Mouse (Mus musculus) limb, embryonic 12.5 days (tissue): Measurements from ENCODE around the gene Snrnp35. TPM values are rescaled to one million over a fixed set of nuclear protein-coding genes. Genes with fewer than 3 reads are reported as not detected.

Experiments
- ATAC-seq: fragments of 200-750 bp; cut with Nextera tagmentation; 2 replicates; pipeline ENCODE4 v1.8.0; 2017; ENCODE audit warnings: low read depth, moderate TSS enrichment; ENCODE audit not compliant: insufficient number of reproducible peaks, insufficient read depth, low FRiP score, low TSS enrichment
- H3K27ac ChIP-seq: fragments of 300-500 bp; sonication (generic); 2 replicates; pipeline ENCODE4 v1.5.1; 2016; ENCODE audit warnings: mild to moderate bottlenecking, moderate library complexity
- H3K27me3 ChIP-seq: fragments of 300-500 bp; sonication (generic); 2 replicates; pipeline ENCODE4 v1.6.1; 2016; ENCODE audit warnings: mild to moderate bottlenecking, moderate library complexity
- H3K36me3 ChIP-seq: fragments of 300-500 bp; sonication (generic); 2 replicates; pipeline ENCODE4 v1.6.1; 2016; ENCODE audit warnings: mild to moderate bottlenecking, moderate library complexity
- H3K4me1 ChIP-seq: fragments of 300-500 bp; sonication (generic); replicated peaks from 2 replicates; pipeline ENCODE4 v1.6.1; 2016
- H3K4me2 ChIP-seq: fragments of 300-500 bp; sonication (generic); 2 replicates; pipeline ENCODE4 v1.6.1; 2016; ENCODE audit warnings: mild to moderate bottlenecking, moderate library complexity
- H3K4me3 ChIP-seq: fragments of 300-500 bp; sonication (generic); replicated peaks from 2 replicates; pipeline ENCODE4 v1.5.1; 2016; ENCODE audit warnings: mild to moderate bottlenecking
- H3K9ac ChIP-seq: fragments of 300-500 bp; sonication (generic); replicated peaks from 2 replicates; pipeline ENCODE4 v1.6.1; 2016; ENCODE audit warnings: mild to moderate bottlenecking, moderate library complexity
- H3K9me3 ChIP-seq: fragments of 300-500 bp; sonication (generic); 2 replicates; pipeline ENCODE4 v1.6.1; 2016; ENCODE audit warnings: mild to moderate bottlenecking, moderate library complexity
- WGBS: fragments of 180-500 bp; shearing (Covaris S2); methylation state at CpG from one replicate; pipeline ENCODE4 v1.1.7; 2016; 5-methylcytosine and 5-hydroxymethylcytosine counted together
- polyA plus RNA-seq: library from polyadenylated mRNA; unstranded; fragments of >200 nt; fragmentation: Nextera tagmentation; extraction: Ambion mirVana; gene quantifications from 2 replicates; pipeline ENCODE4 v1.2.1, GENCODE M21; 2016

The Snrnp35 gene
- 27.0 and 30.5 TPM in 2 replicates for polyA plus RNA-seq

DNA sequence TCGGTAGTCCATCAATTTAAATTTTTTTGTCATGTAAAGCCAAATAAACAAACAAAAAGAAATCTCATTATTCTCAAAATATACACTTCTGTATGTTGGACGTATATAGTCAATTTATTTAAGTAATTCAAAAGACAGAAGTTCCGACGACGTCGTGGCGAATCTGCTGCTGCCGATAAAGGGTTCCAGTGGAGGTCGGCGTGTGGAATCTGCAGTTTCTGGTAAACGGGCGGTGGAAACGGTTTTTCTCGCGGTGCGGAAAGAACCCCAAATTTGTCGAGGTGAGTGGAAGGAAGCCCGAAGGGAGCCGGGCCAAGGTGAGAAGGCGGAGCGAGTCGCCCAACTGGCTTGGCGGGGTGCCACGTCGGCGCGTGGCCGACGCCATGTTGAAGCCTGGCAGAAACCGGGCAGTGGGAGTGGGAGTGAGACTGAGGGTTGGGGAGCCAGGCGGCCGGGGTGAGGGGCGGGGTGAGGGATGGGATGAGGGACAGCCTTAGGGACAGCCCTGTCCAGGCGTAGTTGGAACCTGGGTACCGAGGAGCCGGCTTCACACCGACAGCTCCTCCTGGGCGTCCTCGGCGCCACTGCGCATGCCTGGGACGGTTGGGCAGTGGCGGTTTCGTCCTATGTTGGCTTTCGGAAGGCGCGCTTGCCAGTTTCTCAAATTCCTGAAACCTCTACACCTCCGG lies at the start of gene Snrnp35:
Gene Snrnp35, plus strand, starts transcription at position 169 of the 689 bp plus-strand sequence.
- under 1% methylated on average over 48 of the region's 48 CpGs for WGBS
- peak; percentile 89 for ATAC-seq
- peaks cover 15% of the 10 kb centered on the region for H3K4me1 ChIP-seq
- H3K27me3 ChIP-seq, result no peaks in the 10 kb centered on the region
- H3K4me3 ChIP-seq, result peak within 1 kb of the TSS; percentile 59
- peak within 1 kb of the TSS; percentile 78 for H3K4me2 ChIP-seq
- H3K9ac ChIP-seq, result peak within 1 kb of the TSS; percentile 84
- no peaks in the 10 kb centered on the region for H3K9me3 ChIP-seq
- H3K36me3 ChIP-seq, result peaks cover 6% of the 10 kb centered on the region; the same call in 1 of the 2 replicates
- peak within 1 kb of the TSS; percentile 99 for H3K27ac ChIP-seq

DNA sequence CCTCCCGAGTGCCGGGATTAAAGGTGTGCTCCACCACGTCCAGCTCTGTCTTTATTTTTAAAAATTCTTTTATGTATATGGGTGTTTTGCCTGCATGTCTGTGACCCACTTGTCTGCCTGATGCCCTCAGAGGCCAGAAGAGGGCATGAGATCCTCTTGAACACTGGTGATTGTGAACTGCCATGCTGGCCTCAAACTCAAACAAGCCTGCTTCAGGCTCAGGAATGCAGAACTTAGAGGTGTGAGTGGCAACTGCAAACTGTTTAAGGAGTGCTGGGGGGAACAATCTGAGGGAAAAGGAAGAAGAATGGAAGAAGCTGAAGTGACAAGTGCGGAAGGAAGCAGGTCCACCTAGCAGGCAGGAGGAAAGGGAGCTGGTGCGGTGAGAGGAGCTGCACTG lies 44.7 kb upstream of the Snrnp35 start:
- no peak overlapping the region for H3K4me3 ChIP-seq
- no peak overlapping the region for H3K9ac ChIP-seq
- no peak overlapping the region for H3K27ac ChIP-seq

GRCm38 (mm10) chr5:124438746-124439145 lies 44.2 kb upstream of the Snrnp35 start:
- no peak overlapping the region for H3K9ac ChIP-seq
- H3K27me3 ChIP-seq, result no peaks in the 10 kb centered on the region
- WGBS, result 65% methylated on average over 5 of the region's 5 CpGs
- ATAC-seq, result no peak
- 0 out of 2 replicates have a peak overlapping the region, but pooled peaks have one; percentile 36 for H3K27ac ChIP-seq
- H3K4me3 ChIP-seq, result peak overlapping the region; percentile 79; the same call in 1 of the 2 replicates
- no peaks in the 10 kb centered on the region for H3K36me3 ChIP-seq
- no peaks in the 10 kb centered on the region for H3K9me3 ChIP-seq
- peak overlapping the region; percentile 97 for H3K4me2 ChIP-seq
- H3K4me1 ChIP-seq, result peaks cover 14% of the 10 kb centered on the region

More for the DNA sequence above, 44.7 kb upstream of the Snrnp35 start:
- no peak for ATAC-seq
- no peak overlapping the region for H3K4me2 ChIP-seq
- no peaks in the 10 kb centered on the region for H3K27me3 ChIP-seq
- WGBS, result 93% methylated on average over 5 of the region's 5 CpGs
- H3K36me3 ChIP-seq, result no peaks in the 10 kb centered on the region
- no peaks in the 10 kb centered on the region for H3K9me3 ChIP-seq
- H3K4me1 ChIP-seq, result peaks cover 14% of the 10 kb centered on the region

DNA sequence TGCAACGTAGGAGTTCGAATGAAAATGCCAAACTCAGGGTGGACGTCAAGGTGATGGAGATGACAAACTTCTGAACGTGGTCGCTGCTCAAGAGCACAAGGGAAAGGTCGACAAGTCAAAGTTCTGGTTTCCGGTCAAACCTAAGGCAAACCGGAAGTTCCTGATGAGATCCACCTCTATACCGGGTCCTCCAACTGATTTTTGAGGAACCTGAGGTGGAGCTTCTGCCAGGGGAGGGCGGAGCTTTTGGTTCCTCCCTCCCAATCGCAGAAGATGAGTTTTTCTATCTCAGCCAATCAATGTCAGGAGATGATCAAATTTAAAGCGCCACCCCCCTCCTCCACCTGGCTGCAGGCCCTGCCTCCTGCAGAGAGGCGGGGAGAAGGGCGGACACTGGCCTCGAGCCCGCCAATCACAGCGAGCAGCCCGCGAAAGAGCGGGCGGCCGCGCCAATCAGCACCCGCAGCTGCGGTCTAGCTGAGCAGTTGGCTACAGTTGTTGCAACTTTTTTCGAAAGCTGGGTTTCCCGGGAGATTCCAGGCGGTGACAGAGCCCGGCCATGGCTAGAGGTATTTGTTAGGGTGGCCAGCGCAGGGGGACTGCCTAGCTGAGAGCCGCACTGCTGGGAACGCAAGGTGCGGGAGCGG lies 43.4 kb upstream of the Snrnp35 start, which contains the start of gene Kmt5a:
Gene Kmt5a, plus strand, starts transcription at position 484 of the 647 bp plus-strand sequence.
- Histone ChIP-seq H3K4me1 (peaks cover 16% of the 10 kb centered on the region), H3K9me3 (no peaks in the 10 kb centered on the region), H3K36me3 (no peaks in the 10 kb centered on the region), H3K27ac (peak within 1 kb of the TSS; percentile 90), H3K4me2 (peak within 1 kb of the TSS; percentile 97), H3K9ac (peak within 1 kb of the TSS; percentile 71), H3K4me3 (peak within 1 kb of the TSS; percentile 79), H3K27me3 (no peaks in the 10 kb centered on the region)
- ATAC-seq, result peak; percentile 97
- WGBS, result 2% methylated on average over 34 of the region's 34 CpGs

GRCm38 (mm10) chr5:124440094-124440701 lies 42.7 kb upstream of the Snrnp35 start:
- H3K9ac ChIP-seq, result peak overlapping the region; percentile 71
- no peaks in the 10 kb centered on the region for H3K27me3 ChIP-seq
- peaks cover 20% of the 10 kb centered on the region for H3K4me1 ChIP-seq
- H3K4me3 ChIP-seq, result peak overlapping the region; percentile 79
- H3K27ac ChIP-seq, result peak overlapping the region; percentile 90
- no peaks in the 10 kb centered on the region for H3K9me3 ChIP-seq
- peak; percentile 52 for ATAC-seq
- under 1% methylated on average over 30 of the region's 30 CpGs for WGBS
- no peaks in the 10 kb centered on the region for H3K36me3 ChIP-seq
- peak overlapping the region; percentile 97 for H3K4me2 ChIP-seq

GRCm38 (mm10) chr5:124442628-124443027 lies 40.3 kb upstream of the Snrnp35 start:
- no peak for ATAC-seq
- no peak overlapping the region for H3K4me2 ChIP-seq
- 81% methylated on average over 2 of the region's 2 CpGs for WGBS

GRCm38 (mm10) chr5:124444208-124444607 lies 38.7 kb upstream of the Snrnp35 start:
- Histone ChIP-seq H3K27ac (no peak overlapping the region), H3K9ac (no peak overlapping the region), H3K36me3 (peaks cover 24% of the 10 kb centered on the region), H3K4me3 (no peak overlapping the region), H3K9me3 (no peaks in the 10 kb centered on the region), H3K4me2 (peak overlapping the region; percentile 77), H3K27me3 (no peaks in the 10 kb centered on the region), H3K4me1 (peaks cover 38% of the 10 kb centered on the region)
- no peak for ATAC-seq
- 73% methylated on average over 3 of the region's 3 CpGs for WGBS

More at GRCm38 (mm10) chr5:124442628-124443027, 40.3 kb upstream of the Snrnp35 start:
- H3K27ac ChIP-seq, result no peak overlapping the region
- H3K36me3 ChIP-seq, result peaks cover 8% of the 10 kb centered on the region
- H3K4me3 ChIP-seq, result no peak overlapping the region
- no peaks in the 10 kb centered on the region for H3K27me3 ChIP-seq
- H3K4me1 ChIP-seq, result peaks cover 34% of the 10 kb centered on the region
- H3K9me3 ChIP-seq, result no peaks in the 10 kb centered on the region
- no peak overlapping the region for H3K9ac ChIP-seq

DNA sequence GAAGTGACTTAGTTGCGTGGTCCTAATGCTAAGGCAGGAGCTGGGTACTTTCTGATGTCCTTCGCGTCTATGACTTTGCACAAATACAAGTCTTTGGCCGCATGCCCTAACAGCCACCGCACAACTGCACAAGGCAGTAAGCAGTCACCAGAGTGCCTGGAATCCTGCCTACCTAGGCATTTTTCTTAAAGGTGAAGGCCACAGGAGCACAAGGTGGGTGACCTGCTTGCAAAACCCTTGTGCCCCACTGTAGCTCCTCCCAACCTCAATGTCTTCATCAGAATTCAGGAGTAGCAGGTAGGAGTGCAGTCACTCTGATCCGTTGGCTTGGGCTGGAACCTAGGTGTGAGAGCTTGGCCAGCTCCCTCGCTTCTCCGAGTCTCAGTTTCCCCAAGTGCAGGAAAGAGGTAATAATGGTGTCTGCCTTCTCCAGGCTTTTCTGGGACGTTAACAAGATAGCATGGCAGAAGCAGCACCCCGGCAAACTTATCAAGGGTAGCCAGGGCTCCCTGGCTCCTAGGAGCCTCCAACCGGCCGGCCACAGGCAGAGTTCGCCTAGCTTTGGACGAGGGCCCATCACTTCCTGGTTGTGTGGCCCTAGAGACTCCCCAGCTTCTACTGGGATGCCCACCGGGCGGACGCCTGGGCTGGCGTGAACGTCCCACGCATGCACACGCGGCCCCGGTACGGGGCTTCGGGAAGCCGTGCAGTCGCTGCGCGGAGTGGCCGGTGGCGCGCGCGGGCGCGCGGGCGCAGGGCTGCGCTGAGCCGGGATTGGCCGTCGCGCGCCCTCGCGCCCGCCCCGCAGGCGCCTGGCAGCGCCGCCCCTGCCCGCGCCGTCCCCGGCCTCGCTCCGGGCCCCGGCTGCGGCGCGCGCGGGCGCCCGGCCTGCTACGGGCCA lies 38.0 kb upstream of the Snrnp35 start:
- Histone ChIP-seq H3K4me2 (peak overlapping the region; percentile 77), H3K9ac (peak overlapping the region; percentile 95), H3K36me3 (peaks cover 30% of the 10 kb centered on the region), H3K4me3 (peak overlapping the region; percentile 98), H3K27ac (peak overlapping the region; percentile 90), H3K27me3 (no peaks in the 10 kb centered on the region), H3K4me1 (peaks cover 43% of the 10 kb centered on the region), H3K9me3 (no peaks in the 10 kb centered on the region)
- ATAC-seq, result peak; percentile 75
- 6% methylated on average over 59 of the region's 66 CpGs for WGBS

- H3K27ac ChIP-seq, result peak overlapping the region; percentile 90
- H3K36me3 ChIP-seq, result peaks cover 39% of the 10 kb centered on the region
- under 1% methylated on average over 52 of the region's 77 CpGs for WGBS
- no peaks in the 10 kb centered on the region for H3K27me3 ChIP-seq
- peak overlapping the region; percentile 95 for H3K9ac ChIP-seq
- peaks cover 37% of the 10 kb centered on the region for H3K4me1 ChIP-seq
- no peaks in the 10 kb centered on the region for H3K9me3 ChIP-seq
- ATAC-seq, result peak; percentile 44
- peak overlapping the region; percentile 90 for H3K4me2 ChIP-seq
- H3K4me3 ChIP-seq, result peak overlapping the region; percentile 98
These were observed 37.2 kb upstream of the Snrnp35 start for GRCm38 (mm10) chr5:124445621-124446293.

DNA sequence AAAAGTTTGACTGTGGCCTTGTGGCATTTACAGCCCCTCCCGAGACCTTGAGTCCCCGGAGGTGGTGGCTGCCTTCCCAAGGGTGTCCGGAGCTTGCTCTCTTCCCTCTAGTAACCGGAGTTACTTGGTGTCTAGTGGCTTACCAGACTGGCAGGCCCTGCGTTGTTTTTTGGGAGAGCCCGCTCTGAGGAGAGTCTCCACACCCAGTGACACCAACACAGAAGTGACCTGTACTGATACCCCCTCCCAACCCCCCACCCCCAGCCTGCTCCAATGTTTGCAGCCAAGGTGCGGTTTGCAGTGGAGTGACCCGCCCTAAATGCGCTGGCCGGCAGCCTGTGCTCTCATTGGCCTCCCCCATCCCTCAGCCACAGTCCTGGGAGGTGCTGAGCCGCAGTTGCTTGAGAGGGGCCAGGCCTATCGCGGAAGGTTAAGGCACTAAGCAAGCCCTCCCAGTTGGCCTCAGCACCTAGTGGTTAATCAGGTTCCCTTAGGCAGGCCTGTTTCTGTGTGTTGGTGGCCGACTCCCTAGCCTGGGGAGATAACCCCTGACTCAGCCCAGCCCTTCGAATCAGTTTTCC lies 36.5 kb upstream of the Snrnp35 start:
- Histone ChIP-seq H3K9ac (peak overlapping the region; percentile 95), H3K4me1 (peaks cover 34% of the 10 kb centered on the region), H3K4me3 (peak overlapping the region; percentile 98), H3K4me2 (peak overlapping the region; percentile 90), H3K27ac (peak overlapping the region; percentile 90), H3K9me3 (no peaks in the 10 kb centered on the region), H3K27me3 (no peaks in the 10 kb centered on the region), H3K36me3 (peaks cover 45% of the 10 kb centered on the region)
- 2% methylated on average over 15 of the region's 15 CpGs for WGBS
- 0 out of 2 replicates have a peak, but pooled peaks have one; percentile 16 for ATAC-seq
